Mouse (Mus musculus) liver, adult 2 months (tissue): ENCODE results near the gene Slc9a1. TPM values are rescaled to one million over a fixed set of nuclear protein-coding genes. Genes with fewer than 3 reads are reported as not detected.

Experiments
- DNase-seq: peaks from one replicate; pipeline ENCODE4 v3.0.0-alpha.2; 2011; ENCODE audit warnings: low read depth, low spot score; ENCODE audit errors: extremely low read depth
- H3K27ac ChIP-seq: fragments of 200-500 bp; replicated peaks from 2 replicates; pipeline ENCODE4 v1.5.1; 2012; ENCODE audit warnings: low read depth, mild to moderate bottlenecking, control low read depth, inconsistent platforms, low read length; ENCODE audit not compliant: insufficient read depth
- H3K27me3 ChIP-seq: fragments of 200-500 bp; 2 replicates; pipeline ENCODE4 v1.6.1; 2012; ENCODE audit warnings: mild to moderate bottlenecking, moderate library complexity, low read length, inconsistent platforms; ENCODE audit not compliant: control insufficient read depth, insufficient read depth
- H3K36me3 ChIP-seq: fragments of 200-500 bp; 2 replicates; pipeline ENCODE4 v1.6.1; 2012; ENCODE audit warnings: low read length, inconsistent platforms; ENCODE audit not compliant: control insufficient read depth, insufficient read depth
- H3K4me1 ChIP-seq: fragments of 200-500 bp; 2 replicates; pipeline ENCODE4 v1.6.1; 2011; ENCODE audit warnings: low read length; ENCODE audit not compliant: control insufficient read depth, insufficient read depth
- H3K4me3 ChIP-seq: fragments of 200-500 bp; 2 replicates; pipeline ENCODE4 v1.5.1; 2011; ENCODE audit warnings: low read depth, mild to moderate bottlenecking, control low read depth, low read length, moderate library complexity; ENCODE audit not compliant: insufficient read depth
- H3K79me2 ChIP-seq: fragments of 200-500 bp; 2 replicates; pipeline ENCODE4 v1.6.1; 2012; ENCODE audit warnings: inconsistent platforms, mild to moderate bottlenecking, low read length, moderate library complexity; ENCODE audit not compliant: control insufficient read depth, insufficient read depth
- H3K9ac ChIP-seq: fragments of 200-500 bp; 2 replicates; pipeline ENCODE4 v1.6.1; 2012; ENCODE audit warnings: low read depth, mild to moderate bottlenecking, control low read depth, inconsistent platforms, low read length
- CTCF ChIP-seq: fragments of 200-500 bp; IDR thresholded peaks from 2 replicates; pipeline ENCODE4 v1.5.1; 2011; ENCODE audit warnings: low read depth, low read length, control low read depth
- POLR2A ChIP-seq: fragments of 200-500 bp; IDR thresholded peaks from 2 replicates; pipeline ENCODE4 v1.6.1; 2011; ENCODE audit warnings: low read length, control low read depth; ENCODE audit not compliant: insufficient read depth; ENCODE audit errors: extremely low read depth
- WGBS: fragments of 180-500 bp; shearing (Covaris S2); methylation state at CpG from one replicate; pipeline ENCODE4 v1.1.7; 2018; 5-methylcytosine and 5-hydroxymethylcytosine counted together
- polyA plus RNA-seq: library from polyadenylated mRNA; depleted of rRNA; stranded (reverse); fragments of >200 nt; gene quantifications from 2 replicates; pipeline ENCODE4 v1.2.3, GENCODE M21; 2012
- total RNA-seq: library from RNA; depleted of rRNA; stranded (reverse); fragments of >200 nt; gene quantifications from 2 replicates; pipeline ENCODE4 v1.2.3, GENCODE M21; 2014

The Slc9a1 gene
- total and polyA plus RNA-seq, 2 experiments = 1.5 to 9.2 TPM

DNA sequence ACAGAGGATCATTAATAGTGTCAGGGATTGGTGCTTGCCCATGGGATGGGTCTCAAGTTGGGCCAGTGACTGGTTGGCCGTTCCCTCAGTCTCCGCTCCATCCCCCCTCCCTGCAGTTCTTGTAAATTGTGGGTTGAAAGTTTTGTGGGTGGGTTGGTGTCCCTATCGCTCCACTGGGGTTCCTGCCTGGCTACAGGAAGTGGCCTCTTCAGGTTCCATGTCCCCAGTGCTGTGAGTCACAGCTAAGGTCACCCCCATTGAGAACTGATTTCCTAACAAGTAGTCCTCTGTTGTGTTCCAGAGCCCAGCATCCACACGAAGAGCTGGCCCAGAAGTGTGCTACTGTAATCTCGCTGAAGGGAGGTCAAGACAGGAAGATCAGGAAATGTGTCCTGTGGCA, 56.6 kb downstream of the Slc9a1 start:
- Histone ChIP-seq H3K27me3 (no peaks in the 10 kb centered on the region), H3K36me3 (no peaks in the 10 kb centered on the region), H3K4me3 (no peak overlapping the region), H3K4me1 (no peaks in the 10 kb centered on the region), H3K79me2 (no peaks in the 10 kb centered on the region), H3K27ac (no peak overlapping the region), H3K9ac (no peak overlapping the region)
- WGBS = 76% methylated on average over 5 of the region's 5 CpGs
- TF ChIP-seq POLR2A = no peak
- no peak for TF ChIP-seq CTCF
- no peak for DNase-seq

DNA sequence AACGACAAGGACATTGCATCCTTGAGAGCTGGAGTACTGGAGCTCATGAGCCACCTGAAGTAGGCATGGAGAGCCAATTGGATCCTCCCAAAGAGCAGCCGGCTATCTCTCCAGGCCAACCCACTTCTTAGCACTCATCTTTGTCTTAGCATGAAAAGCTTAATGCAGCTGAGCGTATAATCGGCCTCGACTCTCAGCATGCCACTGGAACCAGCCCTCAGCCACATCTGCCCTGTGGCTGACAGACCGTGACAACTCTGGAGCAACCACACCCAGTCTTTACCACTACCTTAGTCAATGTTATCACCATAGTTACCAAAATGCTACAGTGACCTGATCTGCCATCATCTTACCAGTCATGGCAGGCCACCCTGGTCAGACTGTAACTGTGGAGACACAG, 62.0 kb downstream of the Slc9a1 start:
- WGBS = 86% methylated on average over 6 of the region's 6 CpGs
- Histone ChIP-seq H3K79me2 (no peaks in the 10 kb centered on the region), H3K36me3 (no peaks in the 10 kb centered on the region), H3K27me3 (no peaks in the 10 kb centered on the region), H3K4me3 (no peak overlapping the region), H3K4me1 (no peaks in the 10 kb centered on the region), H3K27ac (no peak overlapping the region), H3K9ac (no peak overlapping the region)
- TF ChIP-seq POLR2A (no peak), CTCF (no peak)
- no peak for DNase-seq

- H3K9ac ChIP-seq = no peak overlapping the region
- no peaks in the 10 kb centered on the region for H3K4me1 ChIP-seq
- H3K36me3 ChIP-seq = no peaks in the 10 kb centered on the region
- TF ChIP-seq CTCF = no peak
- TF ChIP-seq POLR2A = no peak
- no peak overlapping the region for H3K4me3 ChIP-seq
- H3K27me3 ChIP-seq = no peaks in the 10 kb centered on the region
- H3K27ac ChIP-seq = no peak overlapping the region
- H3K79me2 ChIP-seq = no peaks in the 10 kb centered on the region
- WGBS = 33% methylated on average over 17 of the region's 17 CpGs
- no peak for DNase-seq
Observed at GRCm38 (mm10) chr4:133432560-133433171, 63.2 kb downstream of the Slc9a1 start.

DNA sequence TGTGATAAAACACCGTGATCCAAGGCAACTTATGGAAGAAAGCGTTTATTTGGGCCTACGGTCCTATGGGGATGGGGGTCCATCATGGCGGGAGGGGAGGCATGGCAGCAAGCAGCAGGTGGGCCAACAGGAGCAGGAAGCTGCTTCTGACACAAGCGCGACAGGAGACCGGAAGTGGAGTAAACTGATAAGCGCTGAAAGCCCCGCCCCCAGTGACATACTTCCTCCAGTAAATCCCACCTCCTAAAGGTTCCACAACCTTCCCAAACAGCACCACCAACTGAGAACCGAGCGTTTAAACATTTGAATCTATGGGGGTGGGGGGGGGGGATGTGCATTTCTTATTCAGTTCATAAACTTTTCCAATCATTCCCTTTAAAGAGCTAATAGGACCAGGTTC, 66.4 kb downstream of the Slc9a1 start:
- no peaks in the 10 kb centered on the region for H3K4me1 ChIP-seq
- H3K79me2 ChIP-seq = no peaks in the 10 kb centered on the region
- WGBS = 95% methylated on average over 11 of the region's 11 CpGs
- no peak overlapping the region for H3K9ac ChIP-seq
- H3K27ac ChIP-seq = no peak overlapping the region
- H3K4me3 ChIP-seq = no peak overlapping the region
- no peaks in the 10 kb centered on the region for H3K36me3 ChIP-seq
- no peak for TF ChIP-seq POLR2A
- no peaks in the 10 kb centered on the region for H3K27me3 ChIP-seq
- DNase-seq = no peak

DNA sequence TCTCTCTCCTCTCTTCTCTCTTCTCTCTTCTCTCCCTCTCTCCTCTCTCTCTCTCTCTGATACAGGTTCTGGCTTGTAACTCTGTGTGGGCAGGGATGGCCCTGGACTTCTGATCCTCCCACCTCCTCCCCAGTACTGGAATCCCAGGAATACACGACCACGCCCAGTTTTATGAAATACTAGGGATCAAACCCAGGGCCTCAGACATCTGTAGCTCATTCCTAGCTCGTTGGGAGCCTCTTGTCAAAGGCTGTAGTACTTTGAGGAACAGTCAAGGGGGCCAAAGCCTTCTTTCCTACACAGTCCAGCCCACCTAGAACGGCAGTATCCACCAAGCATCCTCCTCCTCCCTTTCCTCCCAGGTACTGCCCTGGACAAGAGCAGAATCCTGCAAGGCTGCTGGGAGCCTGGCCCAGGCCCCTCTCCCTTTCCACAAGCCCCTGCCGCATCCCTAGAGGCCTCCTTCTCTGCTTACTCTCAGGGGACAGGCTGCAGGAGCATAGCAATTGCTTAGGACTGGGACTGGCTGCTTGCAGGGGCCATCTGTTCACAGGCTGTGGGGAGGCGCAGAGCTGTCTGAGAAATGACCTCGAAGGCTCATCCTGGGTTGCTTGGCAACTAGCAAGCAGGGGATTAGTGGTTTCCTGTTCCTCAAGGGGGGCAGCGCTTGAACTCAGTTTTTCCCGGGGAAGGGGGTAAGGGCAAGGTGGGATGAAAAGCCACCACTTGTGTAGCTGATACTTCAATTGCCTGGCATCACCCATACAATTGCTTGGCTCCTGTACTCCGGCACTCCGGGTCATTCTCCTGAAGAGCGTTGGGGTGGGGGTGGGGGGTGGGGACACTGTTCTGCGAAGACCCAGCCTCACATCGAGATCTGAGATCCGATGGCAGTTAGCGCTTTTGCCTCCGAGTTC, 70.2 kb downstream of the Slc9a1 start:
- Histone ChIP-seq H3K27me3 (no peaks in the 10 kb centered on the region), H3K36me3 (no peaks in the 10 kb centered on the region), H3K27ac (no peak overlapping the region), H3K9ac (no peak overlapping the region), H3K4me1 (no peaks in the 10 kb centered on the region), H3K4me3 (no peak overlapping the region), H3K79me2 (no peaks in the 10 kb centered on the region)
- no peak for TF ChIP-seq POLR2A
- no peak for TF ChIP-seq CTCF
- WGBS = 20% methylated on average over 17 of the region's 17 CpGs
- no peak for DNase-seq

DNA sequence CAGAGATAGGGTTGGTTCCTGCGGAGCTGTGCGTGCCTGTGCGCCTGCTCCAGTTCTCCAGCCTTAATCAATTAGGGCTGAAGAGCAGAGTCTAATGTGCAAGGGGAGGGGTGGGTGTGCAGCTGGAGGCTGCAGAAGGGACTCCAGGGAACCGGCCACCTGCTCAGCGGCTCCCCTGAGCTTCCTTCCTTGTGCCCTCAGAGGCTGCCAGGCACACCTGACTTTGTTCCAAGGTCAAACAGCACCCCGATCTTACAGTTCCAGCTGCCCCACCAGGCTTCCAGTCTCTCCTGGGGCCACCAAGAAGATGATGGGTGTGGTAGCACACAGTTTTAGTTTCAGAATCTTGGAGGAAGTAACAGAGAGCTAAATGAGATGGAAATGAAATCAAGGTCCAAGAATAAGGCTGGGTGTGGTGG, 70.9 kb downstream of the Slc9a1 start:
- DNase-seq = no peak
- H3K4me3 ChIP-seq = no peak overlapping the region
- no peaks in the 10 kb centered on the region for H3K27me3 ChIP-seq
- no peaks in the 10 kb centered on the region for H3K4me1 ChIP-seq
- TF ChIP-seq CTCF = no peak
- TF ChIP-seq POLR2A = no peak
- WGBS = 16% methylated on average over 6 of the region's 6 CpGs
- no peaks in the 10 kb centered on the region for H3K79me2 ChIP-seq
- no peak overlapping the region for H3K9ac ChIP-seq
- no peaks in the 10 kb centered on the region for H3K36me3 ChIP-seq
- no peak overlapping the region for H3K27ac ChIP-seq
